Mouse (Mus musculus) liver, postnatal 0 days (tissue): ENCODE data around the gene Bbs1. TPM values are rescaled to one million over a fixed set of nuclear protein-coding genes. Genes with fewer than 3 reads are reported as not detected.

ENCODE experiments used
- ATAC-seq: fragments of 200-750 bp; cut with Nextera tagmentation; 2 replicates; pipeline ENCODE4 v1.8.0; 2017; ENCODE audit warnings: mild to moderate bottlenecking, moderate library complexity
- DNase-seq: peaks from one replicate; pipeline ENCODE4 v3.0.0-alpha.2; 2016
- H3K27ac ChIP-seq: fragments of 300-500 bp; sonication (generic); 2 replicates; pipeline ENCODE4 v1.5.1; 2014; ENCODE audit warnings: antibody characterized with exemption, moderate library complexity, mild to moderate bottlenecking, low read depth
- H3K27me3 ChIP-seq: fragments of 300-500 bp; sonication (generic); 2 replicates; pipeline ENCODE4 v1.6.1; 2014; ENCODE audit warnings: low read length, control low read depth, mixed read lengths; ENCODE audit not compliant: insufficient read depth
- H3K36me3 ChIP-seq: fragments of 300-500 bp; sonication (generic); replicated peaks from 2 replicates; pipeline ENCODE4 v1.6.1; 2014; ENCODE audit warnings: mild to moderate bottlenecking, control low read depth, low read length, moderate library complexity, mixed read lengths; ENCODE audit not compliant: insufficient read depth
- H3K4me1 ChIP-seq: fragments of 300-500 bp; sonication (generic); 2 replicates; pipeline ENCODE4 v1.6.1; 2014; ENCODE audit warnings: antibody characterized with exemption, mild to moderate bottlenecking, control low read depth; ENCODE audit not compliant: insufficient read depth
- H3K4me2 ChIP-seq: fragments of 300-500 bp; sonication (generic); 2 replicates; pipeline ENCODE4 v1.6.1; 2014; ENCODE audit warnings: low read depth, mild to moderate bottlenecking, low read length, moderate library complexity, mixed read lengths
- H3K4me3 ChIP-seq: fragments of 300-500 bp; sonication (generic); 2 replicates; pipeline ENCODE4 v1.5.1; 2014; ENCODE audit warnings: low read depth, low read length
- H3K9ac ChIP-seq: fragments of 300-500 bp; sonication (generic); replicated peaks from 2 replicates; pipeline ENCODE4 v1.6.1; 2014; ENCODE audit warnings: mild to moderate bottlenecking, moderate library complexity
- H3K9me3 ChIP-seq: fragments of 300-500 bp; sonication (generic); 2 replicates; pipeline ENCODE4 v1.6.1; 2016; ENCODE audit warnings: mild to moderate bottlenecking, control low read depth, low read length, mixed read lengths
- CTCF ChIP-seq: sonication (generic); IDR thresholded peaks from 2 replicates; pipeline ENCODE4 v1.5.1; 2016; ENCODE audit warnings: antibody characterized with exemption, low read depth
- EP300 ChIP-seq: IDR thresholded peaks from 2 replicates; pipeline ENCODE4 v1.6.1; 2016; ENCODE audit warnings: antibody characterized with exemption, low read depth, mild to moderate bottlenecking
- WGBS: fragments of 180-500 bp; shearing (Covaris S2); extraction: QIAGEN DNeasy Blood & Tissue Kit; methylation state at CpG from one replicate; pipeline ENCODE4 v1.1.7; 2014; ENCODE audit not compliant: insufficient replicate concordance; 5-methylcytosine and 5-hydroxymethylcytosine counted together
- polyA plus RNA-seq: library from polyadenylated mRNA; unstranded; fragments of >200 nt; fragmentation: Nextera tagmentation; extraction: Ambion mirVana; gene quantifications from 2 replicates; pipeline ENCODE4 v1.2.1, GENCODE M21; 2015

Bbs1 gene
- polyA plus RNA-seq, 1 experiment from 2014 or later = 0.46 TPM

- Histone ChIP-seq H3K4me1 (peaks cover 14% of the 10 kb centered on the region), H3K4me3 (no peak overlapping the region), H3K27ac (no peak overlapping the region), H3K27me3 (peaks cover 17% of the 10 kb centered on the region), H3K4me2 (no peak overlapping the region), H3K9me3 (no peaks in the 10 kb centered on the region), H3K9ac (no peak overlapping the region), H3K36me3 (no peaks in the 10 kb centered on the region)
- ATAC-seq (no peak), DNase-seq (no peak)
- no peak for TF ChIP-seq CTCF
- TF ChIP-seq EP300 = no peak
- WGBS = 54% methylated on average over 2 of the region's 2 CpGs
These were observed 63.8 kb downstream of the Bbs1 start for GRCm38 (mm10) chr19:4842611-4843010.

- Histone ChIP-seq H3K4me3 (no peak overlapping the region), H3K4me1 (peaks cover 21% of the 10 kb centered on the region), H3K27me3 (peaks cover 17% of the 10 kb centered on the region), H3K36me3 (no peaks in the 10 kb centered on the region), H3K9ac (no peak overlapping the region), H3K4me2 (no peak overlapping the region), H3K27ac (no peak overlapping the region), H3K9me3 (no peaks in the 10 kb centered on the region)
- ATAC-seq (no peak), DNase-seq (no peak)
- TF ChIP-seq EP300 (no peak), CTCF (no peak)
- 67% methylated on average over 9 of the region's 9 CpGs for WGBS
These were observed 65.6 kb downstream of the Bbs1 start for GRCm38 (mm10) chr19:4840848-4841247.

- H3K4me3 ChIP-seq = peak within 1 kb of the TSS; percentile 73
- peak within 1 kb of the TSS; percentile 100 for H3K4me2 ChIP-seq
- no peaks in the 10 kb centered on the region for H3K9me3 ChIP-seq
- under 1% methylated on average over 25 of the region's 25 CpGs for whole genome bisulfite sequencing
- H3K36me3 ChIP-seq = 0 out of 2 replicates have a peak, but pooled peaks cover 2% of the 10 kb centered on the region
- H3K27ac ChIP-seq = peak within 1 kb of the TSS; percentile 89
- no peak for TF ChIP-seq EP300
- no peak for TF ChIP-seq CTCF
- ATAC-seq (peak; percentile 95), DNase-seq (peak; percentile 96)
- peak within 1 kb of the TSS; percentile 90 for H3K9ac ChIP-seq
- H3K4me1 ChIP-seq = peaks cover 28% of the 10 kb centered on the region
- peaks cover 17% of the 10 kb centered on the region for H3K27me3 ChIP-seq
These were observed 67.3 kb downstream of the Bbs1 start, which contains the start of the genes Ccs and Ccdc87 for GRCm38 (mm10) chr19:4839149-4839548. Ccs (minus strand) TSS chr19:4839332. Ccdc87 (plus strand) TSS chr19:4839366.

- H3K4me2 ChIP-seq = peak overlapping the region; percentile 100
- WGBS = 28% methylated on average over 10 of the region's 10 CpGs
- peaks cover 17% of the 10 kb centered on the region for H3K27me3 ChIP-seq
- H3K9ac ChIP-seq = peak overlapping the region; percentile 90
- H3K4me3 ChIP-seq = peak overlapping the region; percentile 73
- DNase-seq (no peak), ATAC-seq (peak; percentile 28)
- peak overlapping the region; percentile 89 for H3K27ac ChIP-seq
- H3K36me3 ChIP-seq = 0 out of 2 replicates have a peak, but pooled peaks cover 2% of the 10 kb centered on the region
- no peak for TF ChIP-seq EP300
- no peak for TF ChIP-seq CTCF
- no peaks in the 10 kb centered on the region for H3K9me3 ChIP-seq
- peaks cover 28% of the 10 kb centered on the region for H3K4me1 ChIP-seq
These were observed 67.8 kb downstream of the Bbs1 start for GRCm38 (mm10) chr19:4838526-4839140.

- WGBS = 85% methylated on average over 6 of the region's 6 CpGs
- peak overlapping the region; percentile 89 for H3K27ac ChIP-seq
- DNase-seq = no peak
- TF ChIP-seq CTCF = no peak
- no peak for TF ChIP-seq EP300
- peak overlapping the region; percentile 100; the same call in 1 of the 2 replicates for H3K4me2 ChIP-seq
- peaks cover 8% of the 10 kb centered on the region; the same call in 1 of the 2 replicates for H3K36me3 ChIP-seq
- no peak for ATAC-seq
- H3K4me1 ChIP-seq = peaks cover 28% of the 10 kb centered on the region
- H3K9me3 ChIP-seq = no peaks in the 10 kb centered on the region
- H3K27me3 ChIP-seq = peaks cover 17% of the 10 kb centered on the region
- no peak overlapping the region for H3K4me3 ChIP-seq
- no peak overlapping the region for H3K9ac ChIP-seq
These were observed 69.4 kb downstream of the Bbs1 start for GRCm38 (mm10) chr19:4837049-4837448.

Other genes starting within 250 kb of the Bbs1 start
- 0.21 and 0.33 TPM in 2 replicates for gene Gm960, start 208.0 kb downstream of the Bbs1 start, polyA plus RNA-seq
- gene Sptbn2, start 195.5 kb downstream of the Bbs1 start, polyA plus RNA-seq = 0.59 and 0.72 TPM in 2 replicates
- 14.1 TPM in 2 replicates for gene Rbm4b, start 150.1 kb downstream of the Bbs1 start, polyA plus RNA-seq
- 15.2 and 17.3 TPM in 2 replicates for gene Rbm4, start 112.7 kb downstream of the Bbs1 start, polyA plus RNA-seq
- gene Gm21992, start 95.0 kb downstream of the Bbs1 start, polyA plus RNA-seq = 8.2 and 13.1 TPM in 2 replicates
- gene Rbm14, start 95.0 kb downstream of the Bbs1 start, polyA plus RNA-seq = 14.6 and 16.4 TPM in 2 replicates
- 144 and 154 TPM in 2 replicates for gene Ccs, start 67.3 kb downstream of the Bbs1 start, polyA plus RNA-seq
- gene Ccdc87, start 67.3 kb downstream of the Bbs1 start, polyA plus RNA-seq = not detected in 2 replicates
- 49.4 and 54.4 TPM in 2 replicates for gene Ctsf, start 51.5 kb downstream of the Bbs1 start, polyA plus RNA-seq
- 0.20 and 5.1 TPM in 2 replicates for gene Actn3, start 28.7 kb downstream of the Bbs1 start, polyA plus RNA-seq
- 4.3 and 5.4 TPM in 2 replicates for gene Zdhhc24, start 28.0 kb downstream of the Bbs1 start, polyA plus RNA-seq
- 28.9 and 30.6 TPM in 2 replicates for gene Dpp3, start 21.7 kb upstream of the Bbs1 start, polyA plus RNA-seq
- 0.26 and 0.28 TPM in 2 replicates for gene Peli3, start 36.5 kb upstream of the Bbs1 start, polyA plus RNA-seq
- gene Mrpl11, start 55.5 kb upstream of the Bbs1 start, polyA plus RNA-seq = 45.4 and 48.9 TPM in 2 replicates
- not detected in 2 replicates for gene Npas4, start 83.7 kb upstream of the Bbs1 start, polyA plus RNA-seq
- gene Slc29a2, start 117.2 kb upstream of the Bbs1 start, polyA plus RNA-seq = 0.87 and 1.0 TPM in 2 replicates
- gene B4gat1, start 132.2 kb upstream of the Bbs1 start, polyA plus RNA-seq = 11.7 and 12.4 TPM in 2 replicates
- gene AC124502.3, start 132.3 kb upstream of the Bbs1 start, polyA plus RNA-seq = 0.19 and 0.31 TPM in 2 replicates
- 20.7 and 22.6 TPM in 2 replicates for gene Brms1, start 134.7 kb upstream of the Bbs1 start, polyA plus RNA-seq
- 0.21 and 0.36 TPM in 2 replicates for gene Rin1, start 143.9 kb upstream of the Bbs1 start, polyA plus RNA-seq
- gene Cd248, start 161.4 kb upstream of the Bbs1 start, polyA plus RNA-seq = 2.0 and 2.4 TPM in 2 replicates
- gene Tmem151a, start 178.9 kb upstream of the Bbs1 start, polyA plus RNA-seq = 0.79 and 0.96 TPM in 2 replicates
- gene Yif1a, start 181.9 kb upstream of the Bbs1 start, polyA plus RNA-seq = 84.0 and 87.5 TPM in 2 replicates
- gene Cnih2, start 191.9 kb upstream of the Bbs1 start, polyA plus RNA-seq = 0.15 and 0.18 TPM in 2 replicates
- gene Rab1b, start 200.4 kb upstream of the Bbs1 start, polyA plus RNA-seq = 86.0 and 90.6 TPM in 2 replicates
- gene Klc2, start 211.9 kb upstream of the Bbs1 start, polyA plus RNA-seq = 1.3 and 1.5 TPM in 2 replicates